Mouse (Mus musculus) MEL (cell line): ENCODE data around the gene Xirp2. TPM values are rescaled to one million over a fixed set of nuclear protein-coding genes. Genes with fewer than 3 reads are reported as not detected.

Experiments used
- polyA plus RNA-seq, 2 experiments: library from polyadenylated mRNA; stranded (reverse) in 1 of 2; unstranded in 1 of 2; fragments of >175 nt in 1 of 2; fragments of >200 nt in 1 of 2; gene quantifications; 2 replicates each; pipeline versions ENCODE4 v1.2.1 to v1.2.4; 2012; ENCODE audit warnings: low replicate concordance in 2 of 2, low read depth in 1 of 2; ENCODE audit not compliant: insufficient read length in 2 of 2, insufficient read depth in 1 of 2, missing spikeins in 1 of 2
- total RNA-seq: library from RNA; depleted of rRNA; stranded (reverse); fragments of 300-350 nt; gene quantifications from 2 replicates; pipeline ENCODE4 v1.2.3, GENCODE M21; 2012; rRNA removed

Gene Xirp2
- total and polyA plus RNA-seq, 3 experiments, result not detected

Other genes starting within 250 kb of the Xirp2 start
- gene Gm21830, start 32.3 kb upstream of the Xirp2 start, total RNA-seq, result not detected in 2 replicates
- gene Gm21830, start 32.3 kb upstream of the Xirp2 start, polyA plus RNA-seq, result not detected
- gene Gm26727, start 12.8 kb upstream of the Xirp2 start, total RNA-seq, result not detected in 2 replicates
- gene Gm26727, start 12.8 kb upstream of the Xirp2 start, polyA plus RNA-seq, result not detected
- gene B3galt1, start 119.9 kb downstream of the Xirp2 start, total RNA-seq, result not detected in 2 replicates
- not detected for gene B3galt1, start 119.9 kb downstream of the Xirp2 start, polyA plus RNA-seq